Mouse (Mus musculus) limb, embryonic 11.5 days (tissue): ENCODE results near the gene Nbea. TPM values are rescaled to one million over a fixed set of nuclear protein-coding genes. Genes with fewer than 3 reads are reported as not detected.

ENCODE experiments used
- ATAC-seq: fragments of 200-750 bp; cut with Nextera tagmentation; 2 replicates; pipeline ENCODE4 v1.8.0; 2017; ENCODE audit warnings: low read depth; ENCODE audit not compliant: insufficient number of reproducible peaks, low FRiP score, low TSS enrichment
- DNase-seq: peaks from one replicate; pipeline ENCODE4 v3.0.0-alpha.2; 2015; ENCODE audit warnings: low spot score
- H3K27ac ChIP-seq: fragments of 300-500 bp; sonication (generic); replicated peaks from 2 replicates; pipeline ENCODE4 v1.5.1; 2014; ENCODE audit warnings: low read depth, mild to moderate bottlenecking, low read length
- H3K27me3 ChIP-seq: fragments of 300-500 bp; sonication (generic); 2 replicates; pipeline ENCODE4 v1.6.1; 2014; ENCODE audit warnings: mild to moderate bottlenecking, low read length, mixed read lengths; ENCODE audit not compliant: control insufficient read depth, insufficient read depth
- H3K36me3 ChIP-seq: fragments of 300-500 bp; sonication (generic); 2 replicates; pipeline ENCODE4 v1.6.1; 2014; ENCODE audit warnings: mild to moderate bottlenecking, low read length, moderate library complexity, mixed read lengths; ENCODE audit not compliant: control insufficient read depth, insufficient read depth
- H3K4me1 ChIP-seq: fragments of 300-500 bp; sonication (generic); 2 replicates; pipeline ENCODE4 v1.6.1; 2014; ENCODE audit warnings: low read length, mixed read lengths; ENCODE audit not compliant: control insufficient read depth, insufficient read depth
- H3K4me2 ChIP-seq: fragments of 300-500 bp; sonication (generic); 2 replicates; pipeline ENCODE4 v1.6.1; 2014; ENCODE audit warnings: low read depth, mild to moderate bottlenecking, moderate library complexity; ENCODE audit not compliant: severe bottlenecking
- H3K4me3 ChIP-seq: fragments of 300-500 bp; sonication (generic); 2 replicates; pipeline ENCODE4 v1.5.1; 2014; ENCODE audit warnings: low read depth, low read length
- H3K9ac ChIP-seq: fragments of 300-500 bp; sonication (generic); 2 replicates; pipeline ENCODE4 v1.6.1; 2014; ENCODE audit warnings: mild to moderate bottlenecking, low read length
- H3K9me3 ChIP-seq: fragments of 300-500 bp; sonication (generic); 2 replicates; pipeline ENCODE4 v1.6.1; 2016; ENCODE audit warnings: low read length; ENCODE audit not compliant: control insufficient read depth
- WGBS: fragments of 180-500 bp; shearing (Covaris S2); extraction: QIAGEN DNeasy Blood & Tissue Kit; methylation state at CpG from one replicate; pipeline ENCODE4 v1.1.7; 2014; 5-methylcytosine and 5-hydroxymethylcytosine counted together
- polyA plus RNA-seq: library from polyadenylated mRNA; unstranded; fragments of >200 nt; fragmentation: Nextera tagmentation; extraction: Ambion mirVana; gene quantifications from 2 replicates; pipeline ENCODE4 v1.2.1, GENCODE M21; 2014

Nbea gene
- polyA plus RNA-seq, 1 experiment from 2014 or later = 22.2 TPM

- peaks cover 4% of the 10 kb centered on the region; the same call in 1 of the 2 replicates for H3K4me1 ChIP-seq
- H3K4me2 ChIP-seq = no peak overlapping the region
- H3K27me3 ChIP-seq = no peaks in the 10 kb centered on the region
- ATAC-seq (0 out of 2 replicates have a peak, but pooled peaks have one; percentile 35), DNase-seq (peak; percentile 52)
- no peak overlapping the region for H3K4me3 ChIP-seq
- WGBS = 72% methylated on average over 8 of the region's 9 CpGs
- no peaks in the 10 kb centered on the region for H3K9me3 ChIP-seq
- H3K36me3 ChIP-seq = no peaks in the 10 kb centered on the region; the same call in 1 of the 2 replicates
- no peak overlapping the region for H3K27ac ChIP-seq
- no peak overlapping the region for H3K9ac ChIP-seq
Measured at GRCm38 (mm10) chr3:55661678-55662445, 521.6 kb downstream of the Nbea start.

GRCm38 (mm10) chr3:55660261-55660838 is 523.2 kb downstream of the Nbea start:
- WGBS = 79% methylated on average over 10 of the region's 10 CpGs
- Histone ChIP-seq H3K36me3 (no peaks in the 10 kb centered on the region; the same call in 1 of the 2 replicates), H3K4me1 (peaks cover 4% of the 10 kb centered on the region; the same call in 1 of the 2 replicates), H3K9ac (no peak overlapping the region), H3K27me3 (no peaks in the 10 kb centered on the region), H3K4me2 (no peak overlapping the region), H3K9me3 (no peaks in the 10 kb centered on the region), H3K27ac (no peak overlapping the region), H3K4me3 (no peak overlapping the region)
- ATAC-seq (no peak), DNase-seq (peak; percentile 32)

- H3K9ac ChIP-seq = no peak overlapping the region
- ATAC-seq = no peak
- H3K4me2 ChIP-seq = no peak overlapping the region
- 16% methylated on average over 7 of the region's 7 CpGs for WGBS
- H3K4me1 ChIP-seq = peaks cover 4% of the 10 kb centered on the region; the same call in 1 of the 2 replicates
- no peak for DNase-seq
- no peaks in the 10 kb centered on the region for H3K9me3 ChIP-seq
- no peaks in the 10 kb centered on the region for H3K27me3 ChIP-seq
- H3K36me3 ChIP-seq = no peaks in the 10 kb centered on the region; the same call in 1 of the 2 replicates
- no peak overlapping the region for H3K4me3 ChIP-seq
- H3K27ac ChIP-seq = no peak overlapping the region
Measured at GRCm38 (mm10) chr3:55659558-55660215, 523.8 kb downstream of the Nbea start.

GRCm38 (mm10) chr3:55652321-55652720 is 531.2 kb downstream of the Nbea start:
- Histone ChIP-seq H3K9ac (no peak overlapping the region), H3K4me1 (0 out of 2 replicates have a peak, but pooled peaks cover 3% of the 10 kb centered on the region), H3K27ac (no peak overlapping the region), H3K36me3 (no peaks in the 10 kb centered on the region), H3K9me3 (no peaks in the 10 kb centered on the region), H3K27me3 (no peaks in the 10 kb centered on the region), H3K4me3 (no peak overlapping the region), H3K4me2 (no peak overlapping the region)
- DNase-seq (no peak), ATAC-seq (no peak)
- WGBS = 75% methylated on average over 2 of the region's 2 CpGs

- Histone ChIP-seq H3K4me1 (0 out of 2 replicates have a peak, but pooled peaks cover 3% of the 10 kb centered on the region), H3K27me3 (no peaks in the 10 kb centered on the region), H3K36me3 (no peaks in the 10 kb centered on the region), H3K27ac (no peak overlapping the region), H3K4me3 (no peak overlapping the region), H3K9ac (no peak overlapping the region), H3K9me3 (no peaks in the 10 kb centered on the region), H3K4me2 (no peak overlapping the region)
- WGBS = 77% methylated on average over 4 of the region's 4 CpGs
- ATAC-seq (no peak), DNase-seq (no peak)
Measured at GRCm38 (mm10) chr3:55651877-55652276, 531.6 kb downstream of the Nbea start.

- peaks cover 13% of the 10 kb centered on the region for H3K4me1 ChIP-seq
- 82% methylated on average over 5 of the region's 5 CpGs for WGBS
Measured at GRCm38 (mm10) chr3:55649541-55649940, 534.0 kb downstream of the Nbea start.

GRCm38 (mm10) chr3:55648299-55648698 is 535.2 kb downstream of the Nbea start:
- Histone ChIP-seq H3K36me3 (no peaks in the 10 kb centered on the region), H3K4me3 (no peak overlapping the region), H3K9ac (no peak overlapping the region), H3K4me2 (no peak overlapping the region), H3K27me3 (no peaks in the 10 kb centered on the region), H3K9me3 (no peaks in the 10 kb centered on the region), H3K27ac (no peak overlapping the region), H3K4me1 (peaks cover 18% of the 10 kb centered on the region)
- ATAC-seq = no peak
- no peak for DNase-seq
- WGBS = 67% methylated on average over 4 of the region's 4 CpGs

More at GRCm38 (mm10) chr3:55649541-55649940, 534.0 kb downstream of the Nbea start:
- Histone ChIP-seq H3K4me2 (no peak overlapping the region), H3K9ac (no peak overlapping the region), H3K36me3 (no peaks in the 10 kb centered on the region), H3K9me3 (no peaks in the 10 kb centered on the region), H3K27me3 (no peaks in the 10 kb centered on the region), H3K4me3 (no peak overlapping the region), H3K27ac (no peak overlapping the region)
- ATAC-seq (no peak), DNase-seq (no peak)

GRCm38 (mm10) chr3:55647176-55647575 is 536.3 kb downstream of the Nbea start:
- Histone ChIP-seq H3K27me3 (no peaks in the 10 kb centered on the region), H3K27ac (no peak overlapping the region), H3K4me2 (no peak overlapping the region), H3K9ac (no peak overlapping the region), H3K9me3 (no peaks in the 10 kb centered on the region), H3K4me1 (peaks cover 18% of the 10 kb centered on the region), H3K36me3 (no peaks in the 10 kb centered on the region), H3K4me3 (no peak overlapping the region)
- DNase-seq (no peak), ATAC-seq (no peak)
- 72% methylated on average over 6 of the region's 6 CpGs for WGBS
